Mouse (Mus musculus) intestine, embryonic 14.5 days (tissue): ENCODE results near the gene Mtmr1. TPM values are rescaled to one million over a fixed set of nuclear protein-coding genes. Genes with fewer than 3 reads are reported as not detected.

Experiments
- ATAC-seq: fragments of 200-750 bp; cut with Nextera tagmentation; replicated peaks from 2 replicates; pipeline ENCODE4 v1.8.0; 2017; ENCODE audit warnings: low read depth, moderate number of reproducible peaks, moderate TSS enrichment, moderate library complexity; ENCODE audit not compliant: low FRiP score, low TSS enrichment
- DNase-seq: peaks from one replicate; pipeline ENCODE4 v3.0.0-alpha.2; 2018; ENCODE audit warnings: low spot score
- H3K27ac ChIP-seq: fragments of 300-500 bp; sonication (generic); 2 replicates; pipeline ENCODE4 v1.5.1; 2014; ENCODE audit warnings: low read depth, mild to moderate bottlenecking, control low read depth
- H3K27me3 ChIP-seq: fragments of 300-500 bp; sonication (generic); replicated peaks from 2 replicates; pipeline ENCODE4 v1.6.1; 2014; ENCODE audit warnings: low read length, control low read depth; ENCODE audit not compliant: control insufficient read depth, insufficient read depth
- H3K36me3 ChIP-seq: fragments of 300-500 bp; sonication (generic); 2 replicates; pipeline ENCODE4 v1.6.1; 2014; ENCODE audit warnings: low read length, control low read depth; ENCODE audit not compliant: control insufficient read depth, insufficient read depth
- H3K4me1 ChIP-seq: fragments of 300-500 bp; sonication (generic); replicated peaks from 2 replicates; pipeline ENCODE4 v1.6.1; 2014; ENCODE audit warnings: low read length, control low read depth, mixed read lengths; ENCODE audit not compliant: control insufficient read depth, insufficient read depth
- H3K4me2 ChIP-seq: fragments of 300-500 bp; sonication (generic); 2 replicates; pipeline ENCODE4 v1.6.1; 2014; ENCODE audit warnings: low read length
- H3K4me3 ChIP-seq: fragments of 300-500 bp; sonication (generic); 2 replicates; pipeline ENCODE4 v1.5.1; 2014; ENCODE audit warnings: low read depth, low read length, control low read depth, mixed read lengths
- H3K9ac ChIP-seq: fragments of 300-500 bp; sonication (generic); 2 replicates; pipeline ENCODE4 v1.6.1; 2014; ENCODE audit warnings: mild to moderate bottlenecking, low read length
- H3K9me3 ChIP-seq: fragments of 300-500 bp; sonication (generic); 2 replicates; pipeline ENCODE4 v1.6.1; 2016; ENCODE audit warnings: low read length, control low read depth; ENCODE audit not compliant: control insufficient read depth
- WGBS: fragments of 180-500 bp; shearing (Covaris S2); extraction: QIAGEN DNeasy Blood & Tissue Kit; methylation state at CpG from one replicate; pipeline ENCODE4 v1.1.7; 2014; 5-methylcytosine and 5-hydroxymethylcytosine counted together
- polyA plus RNA-seq: library from polyadenylated mRNA; unstranded; fragments of >200 nt; fragmentation: Nextera tagmentation; extraction: Ambion mirVana; gene quantifications from 2 replicates; pipeline ENCODE4 v1.2.1, GENCODE M21; 2014

Mtmr1 gene
- polyA plus RNA-seq, 1 experiment from 2014 or later = 13.2 TPM

- ATAC-seq (no peak), DNase-seq (no peak)
- Histone ChIP-seq H3K27ac (no peak overlapping the region), H3K4me3 (no peak overlapping the region), H3K36me3 (no peaks in the 10 kb centered on the region), H3K4me2 (no peak overlapping the region), H3K9ac (no peak overlapping the region), H3K27me3 (no peaks in the 10 kb centered on the region), H3K4me1 (no peaks in the 10 kb centered on the region), H3K9me3 (no peaks in the 10 kb centered on the region)
Measured at GRCm38 (mm10) chrX:71427491-71427890, 62.9 kb downstream of the Mtmr1 start.

GRCm38 (mm10) chrX:71430900-71431299, 66.3 kb downstream of the Mtmr1 start:
- 87% methylated on average over 5 of the region's 5 CpGs for WGBS
- H3K4me2 ChIP-seq = no peak overlapping the region

GRCm38 (mm10) chrX:71434448-71434847, 69.9 kb downstream of the Mtmr1 start:
- H3K36me3 ChIP-seq = no peaks in the 10 kb centered on the region; the same call in 1 of the 2 replicates
- no peak overlapping the region for H3K4me3 ChIP-seq
- H3K4me1 ChIP-seq = no peaks in the 10 kb centered on the region
- ATAC-seq = no peak
- H3K4me2 ChIP-seq = no peak overlapping the region
- no peaks in the 10 kb centered on the region for H3K9me3 ChIP-seq
- no peak overlapping the region for H3K27ac ChIP-seq
- H3K27me3 ChIP-seq = no peaks in the 10 kb centered on the region
- DNase-seq = no peak
- 87% methylated on average over 1 of the region's 1 CpGs for WGBS
- no peak overlapping the region for H3K9ac ChIP-seq

More at GRCm38 (mm10) chrX:71430900-71431299, 66.3 kb downstream of the Mtmr1 start:
- Histone ChIP-seq H3K27me3 (no peaks in the 10 kb centered on the region), H3K4me3 (no peak overlapping the region), H3K27ac (no peak overlapping the region), H3K9ac (no peak overlapping the region), H3K4me1 (no peaks in the 10 kb centered on the region), H3K9me3 (no peaks in the 10 kb centered on the region), H3K36me3 (no peaks in the 10 kb centered on the region; the same call in 1 of the 2 replicates)
- DNase-seq = no peak
- ATAC-seq = no peak

GRCm38 (mm10) chrX:71434860-71435259, 70.3 kb downstream of the Mtmr1 start:
- Histone ChIP-seq H3K27ac (no peak overlapping the region), H3K36me3 (no peaks in the 10 kb centered on the region; the same call in 1 of the 2 replicates), H3K27me3 (no peaks in the 10 kb centered on the region), H3K4me2 (no peak overlapping the region), H3K4me1 (no peaks in the 10 kb centered on the region), H3K9ac (no peak overlapping the region), H3K4me3 (no peak overlapping the region), H3K9me3 (no peaks in the 10 kb centered on the region)
- ATAC-seq (no peak), DNase-seq (no peak)
- 76% methylated on average over 8 of the region's 8 CpGs for WGBS

GRCm38 (mm10) chrX:71435542-71435941, 71.0 kb downstream of the Mtmr1 start:
- Histone ChIP-seq H3K27me3 (no peaks in the 10 kb centered on the region), H3K4me2 (no peak overlapping the region), H3K4me3 (no peak overlapping the region), H3K36me3 (no peaks in the 10 kb centered on the region; the same call in 1 of the 2 replicates), H3K9me3 (no peaks in the 10 kb centered on the region), H3K4me1 (no peaks in the 10 kb centered on the region), H3K27ac (no peak overlapping the region), H3K9ac (no peak overlapping the region)
- DNase-seq (no peak), ATAC-seq (no peak)
- WGBS = 89% methylated on average over 2 of the region's 2 CpGs

GRCm38 (mm10) chrX:71439473-71439872, 74.9 kb downstream of the Mtmr1 start:
- H3K4me2 ChIP-seq = no peak overlapping the region
- H3K27ac ChIP-seq = no peak overlapping the region
- WGBS = 88% methylated on average over 6 of the region's 6 CpGs
- no peaks in the 10 kb centered on the region for H3K9me3 ChIP-seq
- DNase-seq (no peak), ATAC-seq (no peak)
- no peak overlapping the region for H3K9ac ChIP-seq
- H3K36me3 ChIP-seq = no peaks in the 10 kb centered on the region
- no peak overlapping the region for H3K4me3 ChIP-seq
- no peaks in the 10 kb centered on the region for H3K27me3 ChIP-seq
- no peaks in the 10 kb centered on the region for H3K4me1 ChIP-seq

- H3K4me2 ChIP-seq = no peak overlapping the region
- DNase-seq = no peak
- ATAC-seq = no peak
- H3K27ac ChIP-seq = no peak overlapping the region
- WGBS = 74% methylated on average over 5 of the region's 5 CpGs
- no peaks in the 10 kb centered on the region for H3K9me3 ChIP-seq
- H3K9ac ChIP-seq = no peak overlapping the region
- H3K4me1 ChIP-seq = no peaks in the 10 kb centered on the region
- no peak overlapping the region for H3K4me3 ChIP-seq
- no peaks in the 10 kb centered on the region for H3K36me3 ChIP-seq
- H3K27me3 ChIP-seq = no peaks in the 10 kb centered on the region
Measured at GRCm38 (mm10) chrX:71442916-71443315, 78.4 kb downstream of the Mtmr1 start.

GRCm38 (mm10) chrX:71456078-71456737, 91.6 kb downstream of the Mtmr1 start:
- H3K4me3 ChIP-seq = no peak overlapping the region
- WGBS = 84% methylated on average over 6 of the region's 6 CpGs

GRCm38 (mm10) chrX:71464138-71464826, 99.7 kb downstream of the Mtmr1 start:
- Histone ChIP-seq H3K4me3 (no peak overlapping the region), H3K4me1 (no peaks in the 10 kb centered on the region), H3K9ac (no peak overlapping the region), H3K27ac (no peak overlapping the region), H3K27me3 (no peaks in the 10 kb centered on the region), H3K9me3 (no peaks in the 10 kb centered on the region), H3K4me2 (no peak overlapping the region), H3K36me3 (no peaks in the 10 kb centered on the region)
- ATAC-seq (no peak), DNase-seq (no peak)
- 67% methylated on average over 7 of the region's 7 CpGs for WGBS

More at GRCm38 (mm10) chrX:71456078-71456737, 91.6 kb downstream of the Mtmr1 start:
- Histone ChIP-seq H3K9me3 (no peaks in the 10 kb centered on the region), H3K9ac (no peak overlapping the region), H3K27ac (no peak overlapping the region), H3K4me1 (no peaks in the 10 kb centered on the region), H3K36me3 (no peaks in the 10 kb centered on the region), H3K4me2 (no peak overlapping the region), H3K27me3 (no peaks in the 10 kb centered on the region)
- DNase-seq = no peak
- ATAC-seq = no peak
